Mouse (Mus musculus) c-Kit-positive CD71-negative TER-119-negative erythroid progenitor cells, embryonic 14.5 days (primary cell): ENCODE measurements around the gene Csnk2b.
A peak's percentile ranks its signal among the peaks of the same experiment; 100 is the strongest.

Source experiments
- DNase-seq: peaks from one replicate; pipeline ENCODE4 v3.0.0-alpha.2; 2013; ENCODE audit warnings: low read depth

The Csnk2b gene

DNA sequence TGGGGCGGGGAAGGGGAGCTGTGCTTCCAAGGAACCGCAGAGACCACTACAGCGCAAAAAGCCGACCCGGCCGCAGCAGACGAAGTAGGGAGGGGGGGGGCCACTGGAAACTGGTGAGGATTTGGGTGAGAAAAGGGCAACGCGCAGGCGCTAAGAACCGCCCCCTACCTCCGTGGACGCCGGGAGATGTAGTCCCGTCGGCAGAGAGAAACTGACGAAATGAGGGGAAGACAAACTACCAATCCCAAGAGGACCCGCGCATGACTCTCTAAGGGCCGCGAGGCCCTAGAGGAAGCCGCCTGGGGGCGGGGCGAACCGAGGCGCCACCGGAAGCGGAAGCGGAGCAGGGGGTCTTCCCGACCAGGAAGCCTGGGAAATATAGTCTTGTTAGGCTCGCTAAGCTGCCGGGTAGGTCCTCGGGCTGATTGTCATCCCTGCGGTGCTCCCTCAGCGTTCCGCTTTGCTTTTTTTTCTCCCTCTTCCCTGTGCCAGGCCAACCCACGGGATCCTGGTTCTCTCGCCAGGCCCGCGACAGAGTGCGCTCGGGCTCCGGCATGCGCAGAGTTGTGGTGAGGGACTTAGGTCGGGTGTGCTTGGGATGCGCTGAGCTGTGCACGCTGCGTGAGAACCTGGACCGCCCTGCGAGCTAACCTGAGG, 582 bp downstream of the Csnk2b start, which contains the start of gene Gpank1:
TSS of gene Gpank1 (plus strand) at position 313 of the 657 bp plus-strand sequence.
- peak; percentile 98 for DNase-seq

DNA sequence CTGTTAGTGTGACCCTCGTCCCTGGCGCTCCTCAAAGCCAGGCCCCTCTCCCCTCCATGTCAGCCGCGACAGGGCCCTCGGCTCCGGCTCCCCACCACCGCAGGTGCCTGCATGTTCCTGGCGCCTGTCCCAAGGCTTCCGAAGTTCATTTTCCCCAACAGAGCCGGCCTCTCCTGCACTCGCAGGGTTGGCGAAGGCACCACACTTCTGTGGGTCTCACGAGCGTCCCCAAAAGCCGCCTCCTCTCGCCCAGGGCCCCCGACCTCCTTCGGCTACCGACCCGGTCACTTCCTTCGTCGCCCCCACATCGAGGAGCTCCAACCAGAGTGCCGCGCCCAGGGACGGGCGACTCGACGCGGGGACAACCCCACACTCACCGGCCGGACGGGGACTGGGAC, 1.1 kb downstream of the Csnk2b start:
- DNase-seq: no peak

DNA sequence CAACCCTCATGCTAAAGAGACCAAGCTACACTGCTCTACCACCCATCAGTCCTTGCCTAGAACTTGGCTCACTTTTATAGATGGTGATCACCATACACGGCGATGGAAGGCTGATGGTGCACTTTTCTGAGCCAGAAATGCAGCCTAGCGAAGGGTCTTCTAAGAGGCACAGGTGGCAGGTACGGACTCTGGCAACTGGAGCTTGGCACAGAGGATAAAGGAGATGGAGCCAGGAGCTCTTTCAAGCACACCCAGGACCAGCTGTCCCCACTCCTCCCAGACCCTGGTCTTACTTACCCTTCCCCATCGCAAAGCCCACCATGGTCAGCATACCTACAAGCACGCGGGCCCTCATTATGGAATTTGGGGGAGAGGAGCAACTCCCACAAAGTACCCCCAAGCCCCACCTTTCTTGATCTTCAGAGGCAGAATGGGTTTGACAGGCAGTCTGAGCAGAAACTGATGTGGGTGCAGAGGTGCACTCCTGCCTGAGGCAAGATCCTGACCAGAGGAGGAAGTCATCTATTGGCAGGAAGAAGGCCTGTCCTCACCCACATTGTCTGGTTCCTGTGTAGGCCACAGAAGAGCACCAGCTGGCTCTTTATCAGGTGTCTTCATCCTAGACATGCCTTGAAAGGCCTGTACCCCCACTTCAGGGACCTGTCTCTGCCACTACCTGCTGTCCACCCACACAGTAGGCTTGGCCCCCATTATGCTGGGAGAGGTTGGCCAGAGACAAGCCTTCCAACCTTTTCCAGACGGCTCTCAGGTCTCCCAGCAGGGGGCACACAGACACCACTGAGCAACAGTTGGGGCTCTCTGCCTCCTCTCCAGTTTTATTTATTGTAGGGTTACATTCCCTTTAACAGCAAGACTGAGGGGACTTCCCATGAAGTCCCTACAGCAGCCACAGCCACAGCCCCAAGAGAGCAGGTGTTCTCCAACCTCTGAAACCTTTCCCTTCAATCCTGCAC, 6.5 kb downstream of the Csnk2b start, which contains the start of gene Ly6g5b:
TSS of gene Ly6g5b (minus strand) at position 383 of the 974 bp plus-strand sequence.
- no peak for DNase-seq

DNA sequence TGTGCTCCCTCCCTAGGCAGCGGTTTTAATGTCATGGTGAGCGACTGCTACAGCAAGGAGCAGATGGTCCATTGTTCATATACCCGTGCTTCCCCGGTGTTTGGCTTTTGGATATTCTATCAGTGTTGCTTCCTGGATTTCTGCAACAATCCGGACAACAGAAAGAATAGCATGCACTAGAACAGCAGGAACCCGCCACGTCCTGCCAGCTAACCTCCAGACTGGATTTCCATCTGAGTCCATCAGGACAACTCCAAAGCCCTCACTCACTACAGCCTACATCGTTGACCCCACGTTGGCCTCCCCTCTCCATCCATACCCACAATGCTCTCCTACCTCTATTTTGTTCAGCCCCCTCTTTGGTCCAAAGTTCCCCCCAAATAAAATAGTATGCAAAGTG, 10.1 kb downstream of the Csnk2b start:
- DNase-seq: no peak

DNA sequence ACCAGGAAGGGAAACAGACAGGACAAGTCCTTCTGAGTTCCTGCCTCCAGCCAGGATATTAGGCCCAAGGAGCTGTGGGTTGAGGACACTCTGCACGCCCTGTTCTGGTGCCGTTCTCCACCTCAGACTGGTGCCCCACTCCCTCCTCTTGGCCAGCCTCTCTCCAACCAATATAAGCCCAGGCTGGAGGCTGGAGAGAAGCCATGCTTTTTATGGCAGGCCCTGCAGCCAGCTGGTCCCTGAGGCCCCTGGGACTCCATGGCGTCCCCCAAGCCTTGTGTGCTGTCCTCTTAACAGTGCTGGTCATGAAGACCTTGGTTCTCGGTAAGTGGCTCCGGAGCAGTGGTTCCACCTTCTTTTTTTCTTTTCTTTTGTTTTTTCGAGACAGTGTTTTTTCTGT, 13.8 kb downstream of the Csnk2b start, which contains the start of gene Ly6g5c:
TSS of gene Ly6g5c (plus strand) at position 183 of the 400 bp plus-strand sequence.
- DNase-seq: no peak

DNA sequence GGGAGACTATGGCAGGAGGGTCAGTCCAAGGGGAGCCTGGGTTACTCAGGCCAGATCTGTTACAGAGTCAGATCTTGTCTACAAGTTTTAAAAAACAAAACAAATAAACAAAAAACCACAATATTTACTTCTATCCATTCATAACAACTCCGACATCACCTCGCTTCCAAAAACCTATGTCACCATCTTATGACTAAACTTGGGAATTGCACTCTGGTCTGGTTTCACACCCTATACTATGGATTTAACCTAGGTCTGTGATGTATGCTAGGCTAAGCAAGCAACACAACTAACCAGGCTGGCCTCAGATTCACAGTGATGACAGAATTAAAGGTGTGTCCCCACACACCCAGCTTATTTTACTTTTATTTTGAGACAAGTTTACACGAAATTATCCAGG, 15.3 kb downstream of the Csnk2b start:
- DNase-seq: no peak

DNA sequence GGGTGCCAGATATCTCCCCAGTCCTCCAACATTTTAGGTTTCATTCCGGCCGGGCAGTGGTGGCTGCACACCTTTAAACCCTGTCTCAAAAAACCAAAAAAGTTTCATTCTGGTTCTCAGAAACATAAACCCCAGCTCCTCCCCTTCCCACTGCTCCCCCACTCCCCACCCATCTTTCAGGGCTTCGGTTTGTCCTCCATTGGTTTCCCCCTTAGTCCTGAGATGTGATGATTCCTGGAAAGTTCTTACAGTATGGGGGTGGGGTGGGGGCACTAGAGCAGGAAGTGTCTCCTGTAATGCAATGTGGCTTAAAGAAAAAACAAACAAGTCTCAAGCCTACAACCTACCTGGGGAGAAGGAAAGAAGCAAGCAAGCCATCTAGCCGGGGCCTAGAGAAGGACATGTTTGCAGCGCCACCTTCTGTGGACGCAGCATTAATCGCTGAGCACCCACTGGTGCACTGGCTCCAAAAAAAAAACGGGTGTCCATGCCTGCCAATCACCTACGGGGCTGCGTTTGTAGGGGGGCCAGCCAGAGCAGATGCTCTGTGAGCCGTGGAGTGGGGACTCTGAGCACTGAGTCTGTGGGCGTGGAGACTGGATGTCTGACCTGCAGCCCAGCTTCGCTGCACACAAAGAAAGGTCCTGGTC, 16.0 kb downstream of the Csnk2b start:
- no peak for DNase-seq

DNA sequence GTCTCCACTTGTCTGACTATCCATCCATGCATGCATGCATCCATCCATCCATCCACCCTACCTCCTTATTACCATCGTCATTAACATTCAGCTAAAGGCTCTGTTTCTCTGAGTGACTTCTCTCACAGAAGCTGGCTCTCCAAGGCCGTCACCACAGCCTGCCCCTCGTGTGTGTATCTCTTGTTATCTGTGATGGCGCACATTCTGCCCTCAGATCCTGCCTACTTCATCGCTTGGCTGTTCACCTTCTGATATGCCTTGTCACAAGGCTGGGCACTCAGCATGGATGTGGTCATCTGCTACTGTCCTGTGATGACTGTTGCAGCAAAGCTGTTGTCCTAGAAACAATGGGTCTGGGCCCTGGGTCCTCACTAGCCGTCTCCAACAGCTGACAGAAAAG, 17.1 kb downstream of the Csnk2b start:
- no peak for DNase-seq

DNA sequence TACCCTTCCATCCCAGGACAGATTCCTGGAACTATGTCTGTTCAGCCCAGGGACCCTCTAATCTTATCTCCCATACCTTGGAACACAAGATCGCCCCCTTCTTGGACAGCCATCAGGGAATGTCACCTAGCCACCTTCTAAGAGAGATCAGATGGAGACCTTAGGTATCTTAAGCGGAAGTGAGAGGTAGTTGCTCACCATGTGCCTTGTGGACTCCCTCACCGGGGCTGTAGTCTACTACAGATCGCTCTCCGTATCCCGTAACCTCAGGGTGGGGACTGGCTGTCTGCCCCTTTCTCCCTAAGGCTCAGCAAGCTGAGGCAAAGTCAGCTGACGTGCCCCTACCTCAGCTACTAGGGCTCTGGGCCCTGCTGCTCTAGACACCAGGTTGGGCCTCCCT, 17.8 kb downstream of the Csnk2b start:
- DNase-seq: no peak

DNA sequence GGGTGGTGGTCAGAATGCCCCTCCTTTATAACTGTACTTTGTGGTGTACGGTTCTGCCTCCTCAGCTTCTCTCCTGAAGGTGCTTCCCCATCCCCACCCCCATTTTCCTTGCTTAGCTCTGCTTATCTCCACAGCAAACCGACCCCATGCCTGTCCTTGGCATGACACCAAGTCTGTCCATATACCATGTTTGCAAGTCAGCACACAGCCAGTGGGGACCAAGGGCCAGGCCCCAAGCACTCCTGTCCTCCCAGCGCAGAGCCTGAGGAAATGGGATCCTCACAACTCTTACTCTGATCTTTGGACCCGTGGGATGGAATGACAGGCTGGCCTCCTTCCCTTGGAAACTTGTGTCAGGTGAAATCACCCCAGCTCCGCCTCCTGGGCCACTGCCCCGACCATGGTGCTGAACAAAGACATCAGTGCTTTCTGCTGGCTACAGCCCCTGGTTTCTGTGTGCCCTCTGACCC, 18.6 kb downstream of the Csnk2b start:
- DNase-seq: no peak

DNA sequence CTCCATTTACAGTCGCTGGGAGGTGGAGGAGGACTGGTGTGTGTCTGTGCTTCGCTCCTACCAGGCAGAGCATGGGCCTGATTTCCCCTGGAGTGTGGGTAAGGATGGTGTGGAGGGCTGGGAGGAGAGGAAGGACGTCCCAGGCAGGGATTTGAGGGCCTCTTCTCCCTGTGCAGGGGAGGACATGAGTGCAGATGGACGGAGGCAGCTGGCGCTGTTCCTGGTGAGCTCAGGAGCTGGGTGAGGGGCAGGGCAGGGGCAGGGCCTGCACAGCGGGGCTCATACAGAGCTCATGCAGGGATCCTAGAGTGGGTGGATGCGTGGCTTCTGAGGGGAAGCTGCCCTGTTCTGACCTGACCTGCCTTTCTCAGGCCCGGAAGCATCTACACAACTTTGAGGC, 19.6 kb downstream of the Csnk2b start:
- DNase-seq: no peak

DNA sequence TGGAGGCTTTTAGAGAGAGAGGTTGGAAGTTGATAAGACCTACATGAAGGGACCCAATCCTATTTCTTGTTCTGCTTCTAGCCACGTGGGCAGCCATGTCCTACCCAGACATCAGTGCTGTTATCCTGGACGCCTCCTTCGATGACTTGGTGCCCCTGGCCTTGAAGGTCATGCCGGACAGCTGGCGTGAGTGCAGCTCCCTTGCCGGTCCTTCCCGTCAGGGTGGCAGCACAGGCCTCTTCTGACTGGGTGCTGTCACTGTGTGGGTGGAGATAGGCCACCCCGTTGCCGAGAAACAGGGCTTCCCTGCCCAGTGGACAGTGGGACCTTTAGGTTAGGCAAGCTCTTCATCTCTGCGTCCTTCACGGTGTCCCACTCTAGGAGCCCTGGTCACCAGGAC, 20.7 kb downstream of the Csnk2b start:
- DNase-seq: no peak

DNA sequence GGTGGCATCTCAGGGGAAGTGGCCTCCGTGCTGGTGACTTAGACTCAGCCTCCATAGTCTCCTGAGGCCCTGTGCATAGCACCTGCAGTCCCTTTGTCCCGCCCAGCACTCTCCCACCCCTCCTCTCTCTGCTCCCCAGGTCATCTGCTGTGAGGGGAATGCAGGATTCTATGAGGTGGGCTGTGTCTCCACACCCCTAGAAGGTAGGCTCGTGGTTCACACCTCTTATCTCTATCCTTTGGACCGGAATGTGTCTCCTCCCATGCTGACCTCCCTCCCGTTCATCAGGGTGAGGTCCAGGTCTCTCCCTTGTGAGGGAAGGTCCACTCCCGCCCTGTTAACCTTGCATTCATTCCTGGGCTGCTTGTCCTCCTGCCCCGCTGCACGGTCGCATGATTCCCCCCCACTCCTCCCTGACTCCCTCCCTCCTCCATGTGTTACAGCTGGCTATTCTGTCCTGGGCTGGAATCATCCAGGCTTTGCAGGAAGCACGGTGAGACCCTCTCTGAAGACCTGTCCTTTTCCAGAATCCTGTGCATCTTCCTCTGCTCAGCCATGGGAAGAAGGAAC, 21.6 kb downstream of the Csnk2b start:
- no peak for DNase-seq

DNA sequence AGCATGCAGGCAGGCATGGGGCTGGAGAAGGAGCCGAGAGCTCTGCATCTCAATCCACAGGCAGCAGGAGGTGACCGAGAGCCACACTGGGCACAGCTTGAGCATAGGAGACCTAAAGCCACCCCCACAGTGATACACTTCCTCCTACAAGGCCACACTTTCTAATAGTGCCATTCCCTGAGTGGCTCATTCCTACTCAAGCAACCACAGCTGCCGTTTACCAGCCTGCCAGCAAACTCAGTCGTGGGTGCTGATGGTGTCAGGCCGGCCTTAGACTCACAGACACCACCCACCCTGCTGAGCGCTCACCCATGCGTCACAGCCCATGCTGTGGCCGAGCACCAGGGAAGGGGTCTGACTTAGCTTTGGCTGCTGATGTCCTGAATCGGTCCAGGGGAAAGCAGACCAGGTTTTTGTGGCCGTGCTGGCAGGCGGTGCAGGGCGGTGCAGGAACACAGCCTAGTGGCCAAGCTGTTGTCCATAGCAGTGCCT, 24.6 kb downstream of the Csnk2b start:
- no peak for DNase-seq

DNA sequence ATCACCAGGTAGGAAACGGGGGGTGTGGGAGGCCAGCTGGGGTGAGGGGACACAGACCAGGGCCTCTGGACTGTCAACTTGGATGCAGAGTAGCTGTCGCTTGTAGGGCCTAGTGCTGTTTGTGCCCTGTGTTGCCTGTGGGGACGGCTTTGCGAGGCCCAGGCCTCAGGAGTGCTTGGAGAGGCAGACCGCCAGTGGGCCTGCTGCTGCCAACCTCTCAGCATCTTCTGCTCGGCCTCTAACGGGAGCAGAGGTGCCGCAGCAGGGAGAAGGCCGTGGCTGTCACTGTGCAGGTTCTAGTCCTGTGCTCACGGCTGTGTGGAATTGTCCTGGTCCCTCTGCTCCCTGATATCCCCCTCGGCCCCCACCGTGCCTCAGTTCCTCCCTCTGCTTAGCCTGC, 25.3 kb downstream of the Csnk2b start:
- no peak for DNase-seq

DNA sequence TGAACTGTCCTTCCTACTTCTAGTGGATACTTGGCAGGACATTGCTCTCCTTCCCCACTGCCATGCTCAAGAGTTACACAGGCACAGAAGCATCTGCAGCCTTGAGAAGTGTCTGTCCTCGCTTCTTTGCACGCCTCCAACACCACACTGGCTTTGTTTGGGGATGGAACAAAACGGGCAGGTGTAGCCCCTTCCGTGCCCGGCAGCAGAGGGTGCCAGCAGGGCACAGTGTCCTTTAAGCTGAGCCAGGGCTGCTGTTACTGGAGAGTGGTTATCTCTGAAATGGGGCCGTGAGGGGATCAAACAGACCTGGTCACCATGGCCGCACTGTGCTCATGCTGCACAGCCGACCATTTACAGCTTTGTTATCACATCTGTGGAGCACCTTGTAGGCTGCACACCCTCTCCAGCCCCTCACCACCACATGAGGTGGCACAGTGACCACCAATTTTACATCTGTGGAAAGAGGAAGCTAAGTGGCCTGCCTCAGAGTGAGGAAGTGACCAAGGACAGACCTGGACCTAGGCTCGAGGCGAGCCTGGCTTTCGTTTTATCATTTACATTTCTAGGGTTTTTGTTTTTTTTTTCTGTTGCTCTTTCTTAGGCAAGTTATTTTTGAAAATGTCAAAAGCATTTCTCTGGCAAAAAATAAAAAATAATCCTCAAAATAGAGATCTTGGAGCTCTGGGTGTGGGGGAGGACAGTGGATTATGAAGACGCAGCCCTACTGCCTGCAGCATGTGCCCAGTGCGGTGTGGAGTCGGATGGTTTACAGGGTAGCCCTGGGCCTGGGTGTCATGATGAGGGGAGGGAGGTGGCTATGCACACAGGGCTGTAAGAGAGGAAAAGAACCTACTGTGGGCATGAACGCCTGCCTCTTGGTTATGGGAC, 27.1 kb downstream of the Csnk2b start:
- no peak for DNase-seq

DNA sequence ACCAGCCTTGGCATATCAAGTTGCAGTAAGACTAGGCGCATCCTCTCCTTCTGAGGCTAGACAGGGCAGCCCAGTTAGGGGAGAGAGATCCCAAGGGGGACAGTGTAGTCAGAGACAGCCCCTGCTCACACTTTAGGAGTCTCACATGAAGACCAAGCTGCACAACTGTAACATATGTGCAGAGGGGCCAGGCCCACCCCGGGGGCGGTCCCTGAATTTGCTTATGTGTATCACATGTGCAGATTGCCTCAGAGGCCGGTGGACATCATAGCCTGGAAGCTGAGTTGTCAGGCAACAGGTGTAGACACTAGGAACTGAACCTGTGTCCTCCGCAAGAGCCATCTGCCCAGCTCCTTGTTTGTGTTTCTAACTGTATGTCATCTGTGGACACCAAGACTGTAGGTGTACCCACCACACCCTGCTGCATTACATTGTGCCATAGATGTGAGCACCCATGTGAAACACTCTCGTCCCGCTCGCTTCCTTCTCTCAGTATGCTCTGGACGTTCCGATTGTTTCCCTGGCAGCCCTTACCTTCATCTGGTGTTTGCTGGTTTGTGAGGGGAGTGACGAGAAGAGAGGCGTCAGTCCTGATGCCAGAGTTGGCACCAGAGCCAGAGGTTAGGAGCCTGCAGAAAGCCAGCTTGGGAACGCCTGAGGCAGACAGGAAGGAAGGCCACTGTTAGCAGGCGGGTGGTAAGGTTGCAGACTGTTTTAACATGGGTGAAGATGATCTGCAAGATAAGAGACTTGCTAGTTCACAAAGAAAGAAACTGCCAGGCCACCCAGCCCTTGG, 29.3 kb downstream of the Csnk2b start:
- no peak for DNase-seq

DNA sequence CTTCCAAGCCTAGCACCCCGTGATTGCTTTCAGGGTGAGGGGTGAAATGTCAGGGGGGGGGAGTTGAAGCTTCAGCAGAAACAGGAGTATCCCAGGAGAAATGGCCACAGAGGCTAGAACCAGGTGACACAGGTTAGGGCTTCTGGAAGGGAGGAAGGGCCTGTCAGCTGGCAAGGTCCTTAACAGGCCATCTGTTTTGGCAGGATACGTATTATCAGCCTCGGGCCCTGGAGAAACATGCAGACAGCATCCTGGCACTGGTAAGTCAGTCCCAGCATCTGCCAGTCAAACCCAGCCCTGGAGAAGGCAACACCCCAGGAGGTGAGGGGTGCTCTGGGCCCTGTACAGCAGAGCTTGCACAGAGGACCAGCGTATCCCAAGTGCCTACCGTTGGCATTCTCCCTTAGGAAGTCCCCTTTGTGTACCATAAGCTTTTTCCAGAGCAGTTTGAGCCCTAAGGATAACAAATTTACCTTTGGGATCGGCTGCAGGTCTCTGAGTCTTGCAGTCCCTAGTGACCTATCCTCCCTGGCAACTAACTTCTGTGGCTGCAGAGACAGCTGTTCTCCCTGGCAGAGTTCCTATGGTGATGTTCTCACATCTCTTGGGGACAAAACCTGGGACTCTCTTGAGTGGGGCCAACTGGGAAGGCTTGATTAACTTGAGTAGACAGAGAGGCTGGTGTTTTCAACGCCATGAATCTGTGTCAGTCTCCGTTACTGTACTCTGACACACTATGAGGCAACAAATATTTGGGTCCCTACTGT, 31.5 kb downstream of the Csnk2b start:
- no peak for DNase-seq
